Mouse (Mus musculus) neural tube, embryonic 15.5 days (tissue): Measurements from ENCODE around the gene Stambpl1. TPM values are rescaled to one million over a fixed set of nuclear protein-coding genes. Genes with fewer than 3 reads are reported as not detected.

ENCODE experiments used
- polyA plus RNA-seq: library from polyadenylated mRNA; unstranded; fragments of >200 nt; fragmentation: Nextera tagmentation; extraction: Ambion mirVana; gene quantifications from 2 replicates; pipeline ENCODE4 v1.2.1, GENCODE M21; 2015

Stambpl1 gene
- polyA plus RNA-seq, 1 experiment from 2014 or later, result 25.8 TPM

Other genes starting within 250 kb of the Stambpl1 start
- gene Lipf, start 231.0 kb upstream of the Stambpl1 start, polyA plus RNA-seq, result not detected in 2 replicates
- gene Lipk, start 183.9 kb upstream of the Stambpl1 start, polyA plus RNA-seq, result not detected in 2 replicates
- gene Lipn, start 124.9 kb upstream of the Stambpl1 start, polyA plus RNA-seq, result not detected in 2 replicates
- gene Lipm, start 91.3 kb upstream of the Stambpl1 start, polyA plus RNA-seq, result 0.08 and 0.11 TPM in 2 replicates
- 1.9 TPM in 1 of 2 replicates, not detected in the other for gene Ankrd22, start 26.2 kb upstream of the Stambpl1 start, polyA plus RNA-seq
- 21.1 and 200 TPM in 2 replicates for gene Acta2, start 63.4 kb downstream of the Stambpl1 start, polyA plus RNA-seq
- 1.4 and 2.1 TPM in 2 replicates for gene Fas, start 98.4 kb downstream of the Stambpl1 start, polyA plus RNA-seq